Mouse (Mus musculus) urinary bladder, postnatal 10 days (tissue): Measurements from ENCODE around the gene Kcnmb3.

Experiments used
- DNase-seq: peaks from one replicate; pipeline ENCODE4 v3.0.0; 2022; ENCODE audit warnings: low spot score

The Kcnmb3 gene

DNA sequence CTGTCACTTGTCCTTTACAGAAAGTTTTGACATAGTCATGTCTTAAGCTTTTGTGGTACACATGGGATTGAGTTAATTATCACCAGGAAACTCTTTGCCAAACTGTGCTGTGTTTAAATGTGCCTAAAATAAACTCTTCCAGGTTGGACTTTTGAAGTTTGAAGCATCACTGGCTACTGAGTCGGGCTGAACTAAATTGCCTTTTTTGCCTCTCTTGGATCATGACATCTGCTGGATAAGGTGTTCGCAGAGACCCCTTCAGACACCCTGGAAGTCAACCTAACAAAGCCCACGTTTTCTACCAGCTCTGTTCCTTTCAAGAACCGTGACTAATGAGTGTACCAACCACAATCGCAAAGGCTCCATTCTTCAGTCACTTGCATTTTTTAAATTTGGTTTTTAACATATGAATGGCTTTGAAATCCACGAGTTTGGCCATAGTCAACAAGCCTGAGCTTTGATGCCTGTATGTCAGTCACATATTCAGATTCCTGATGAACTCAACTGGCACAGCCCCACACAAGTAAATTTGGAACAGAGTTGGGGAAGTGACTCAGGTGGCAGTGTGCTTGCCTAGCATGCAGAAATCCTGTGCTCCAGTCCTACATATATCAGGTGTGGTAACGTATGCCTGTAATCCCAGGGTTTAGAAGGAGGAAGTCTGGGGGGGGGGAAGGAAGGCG is 3.2 kb upstream of the Kcnmb3 start:
- no peak for DNase-seq

DNA sequence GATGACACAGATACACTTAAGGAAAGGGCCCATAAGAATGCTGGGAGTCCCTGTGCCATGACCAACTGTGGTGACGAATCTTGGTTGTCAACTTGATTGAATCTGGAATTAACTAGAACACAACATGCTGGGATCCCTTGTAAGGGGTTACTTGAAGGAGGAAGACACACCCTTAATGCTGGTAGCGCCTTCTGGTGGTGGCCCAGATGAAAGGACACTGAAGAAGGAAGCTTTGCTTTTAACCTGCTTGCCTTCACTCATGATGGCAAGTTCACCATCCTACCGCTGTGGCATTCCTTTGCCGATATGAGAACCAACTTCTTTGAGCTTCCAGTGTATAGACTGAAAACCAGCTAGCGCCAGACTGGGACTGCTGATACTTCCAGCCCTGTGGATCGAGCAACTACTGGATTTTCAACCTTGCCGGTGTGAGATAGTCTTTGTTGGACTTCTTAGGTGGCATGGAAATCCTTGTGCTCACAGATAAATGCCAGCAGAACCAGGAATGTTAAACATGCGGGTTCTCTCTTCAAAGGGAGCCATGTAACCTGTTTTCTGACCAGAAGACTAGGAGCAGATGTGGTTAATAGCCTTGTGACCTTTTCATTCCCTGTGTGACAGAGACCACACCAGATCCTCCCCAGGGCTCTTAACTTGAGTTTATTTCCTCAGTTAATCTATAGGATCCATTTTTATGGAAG is 2.5 kb upstream of the Kcnmb3 start:
- DNase-seq = no peak

DNA sequence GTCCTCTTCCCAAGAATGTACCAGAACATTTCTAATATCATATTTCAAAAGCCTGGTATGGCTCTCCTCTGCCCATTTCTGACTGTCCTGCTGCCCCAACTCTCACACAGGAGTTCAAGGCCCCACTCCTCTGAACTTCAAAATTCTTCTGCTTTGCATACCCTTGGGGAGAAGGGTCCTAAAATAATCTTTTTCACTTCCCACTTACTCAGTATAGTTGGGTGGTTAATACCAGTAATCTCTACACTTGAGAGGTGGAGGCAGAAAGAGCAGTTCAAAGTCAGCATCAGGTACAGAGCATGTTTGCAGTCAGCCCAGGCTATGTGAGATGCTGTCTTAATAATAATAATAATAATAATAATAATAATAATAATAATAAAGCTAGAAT is 1.1 kb downstream of the Kcnmb3 start:
- no peak for DNase-seq

DNA sequence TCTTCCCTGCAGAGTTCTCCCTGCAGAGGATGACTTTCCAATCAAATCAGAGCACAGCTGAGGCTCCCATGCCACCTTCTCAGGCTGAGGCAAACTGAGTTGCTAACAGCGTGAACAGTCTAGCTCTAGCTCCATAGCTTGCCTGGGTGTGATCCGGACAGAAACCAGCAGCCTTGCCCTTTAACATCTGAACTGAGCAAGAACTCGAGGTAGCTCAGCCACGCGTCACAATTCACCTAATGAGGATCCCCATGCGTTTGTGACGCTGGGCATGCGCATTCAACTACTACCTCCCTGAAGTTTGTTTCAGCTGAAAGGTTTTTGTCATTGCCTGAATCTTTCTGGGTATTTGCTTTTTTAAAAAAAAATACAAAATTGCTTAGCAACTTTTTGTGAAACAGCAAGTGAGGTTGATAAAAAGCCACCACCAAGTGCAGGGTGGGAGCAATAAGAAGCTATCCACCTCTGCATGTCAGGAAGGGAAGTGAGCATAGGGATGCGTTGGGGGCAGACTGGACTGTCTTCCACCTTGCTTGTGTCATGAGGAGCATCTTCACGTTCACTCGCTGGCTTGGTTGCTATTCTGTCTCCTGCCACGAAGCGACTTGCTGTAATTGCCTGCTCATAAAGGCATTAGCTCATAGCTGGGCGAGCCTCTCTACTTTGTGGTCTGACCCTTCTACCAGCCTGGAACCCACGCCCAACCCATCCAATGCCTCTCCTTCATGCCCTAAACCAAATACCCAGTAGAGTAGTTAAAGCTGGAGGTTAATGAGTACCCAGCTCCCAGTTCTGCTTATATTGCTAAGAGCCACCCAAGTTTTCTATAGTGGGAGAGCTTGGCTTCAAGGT is 1.7 kb downstream of the Kcnmb3 start:
- DNase-seq = no peak

DNA sequence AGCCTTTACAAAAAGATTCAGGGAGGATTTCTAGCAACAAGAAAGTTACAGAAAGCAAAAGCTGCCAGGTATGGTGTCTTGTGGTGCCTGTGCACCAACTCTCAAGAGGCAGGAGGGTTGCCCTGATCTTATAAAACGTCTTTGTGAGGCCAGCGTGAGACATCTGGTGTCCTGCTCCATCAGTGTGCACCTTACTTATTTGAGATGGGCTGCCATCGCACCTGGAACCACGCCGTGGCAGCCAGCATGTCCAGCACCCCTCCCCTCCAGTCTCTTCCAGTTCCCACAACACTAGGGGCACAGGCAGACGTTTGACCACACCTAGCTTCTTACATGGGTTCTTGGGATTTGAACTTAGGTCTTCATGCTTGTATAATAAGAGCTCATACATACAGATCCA is 3.9 kb downstream of the Kcnmb3 start:
- DNase-seq = no peak

DNA sequence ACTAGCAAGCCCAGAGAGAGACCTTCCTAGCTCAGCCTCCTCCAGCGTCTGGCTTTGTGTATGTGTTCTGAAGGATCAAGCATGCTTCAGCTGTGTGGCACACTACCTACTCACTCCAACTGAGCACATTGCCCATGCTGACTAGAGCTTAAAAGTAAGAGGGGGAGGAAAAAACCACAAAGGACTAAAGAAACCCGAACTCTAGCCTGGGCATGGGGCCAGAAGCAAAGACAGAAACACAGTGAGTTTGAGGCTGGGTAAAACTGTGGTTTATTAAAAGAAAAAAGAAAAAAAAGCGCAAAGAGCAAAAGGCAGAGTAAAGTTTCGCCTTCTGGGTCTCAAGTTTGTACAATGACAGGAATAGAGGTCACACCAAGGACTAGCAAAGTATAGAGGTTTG is 5.5 kb downstream of the Kcnmb3 start:
- DNase-seq = no peak

DNA sequence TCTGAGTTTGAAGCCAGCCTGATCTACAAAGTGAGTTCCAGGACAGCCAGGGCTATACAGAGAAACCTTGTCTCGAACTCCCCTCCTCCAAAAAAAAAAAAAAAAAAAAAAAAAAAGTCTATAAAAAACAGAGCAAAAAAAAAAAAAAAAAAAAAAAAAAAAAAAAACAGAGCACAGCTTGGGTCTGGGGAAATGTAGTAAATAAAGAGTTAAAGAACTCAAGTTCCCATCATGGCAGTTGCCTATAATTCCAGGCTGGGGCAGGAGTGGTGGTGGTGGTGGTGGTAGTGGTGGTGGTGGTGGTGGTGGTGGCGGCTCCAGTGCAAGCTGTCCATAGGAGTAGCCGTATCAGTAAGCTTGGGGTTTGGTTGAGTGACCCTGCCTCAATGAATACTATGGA is 9.0 kb downstream of the Kcnmb3 start:
- DNase-seq = no peak

DNA sequence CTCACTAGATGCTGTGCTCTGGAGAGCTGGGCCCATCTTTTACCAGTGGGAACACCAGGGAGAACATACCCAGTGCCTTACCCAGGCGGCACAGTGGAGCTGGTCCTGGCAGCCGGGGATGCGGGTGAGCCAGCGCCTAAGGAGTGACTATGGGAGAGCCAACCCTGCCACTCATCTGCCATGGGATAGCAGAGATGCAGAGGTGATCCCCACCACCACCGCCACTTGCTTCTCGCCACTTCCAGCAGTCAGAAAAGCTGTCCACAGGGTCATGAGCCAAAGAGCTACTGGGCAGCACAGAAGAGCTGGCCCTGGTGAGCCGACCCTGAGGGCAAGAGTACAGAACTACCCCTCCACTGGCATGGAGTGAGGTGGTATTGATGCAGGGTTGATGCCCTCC is 12.1 kb downstream of the Kcnmb3 start:
- DNase-seq = no peak

DNA sequence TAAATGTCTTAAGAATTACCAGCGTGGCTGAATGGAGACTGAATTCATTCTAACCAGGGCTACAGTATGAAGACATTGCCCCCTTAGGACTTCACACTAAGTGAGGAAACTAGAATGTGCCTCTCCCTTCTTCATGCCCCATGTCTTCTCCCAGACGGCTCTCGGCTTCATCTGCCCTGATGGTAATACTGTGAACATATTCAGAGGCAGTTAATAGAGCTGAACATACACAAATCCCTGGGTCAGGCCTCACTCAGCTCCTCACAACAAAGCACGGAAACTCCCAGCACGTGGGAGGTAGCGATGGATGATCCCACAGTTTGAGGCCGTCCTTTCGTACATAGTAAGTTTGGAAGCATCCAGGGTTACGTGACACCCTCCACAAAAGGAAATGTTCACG is 18.8 kb downstream of the Kcnmb3 start:
- no peak for DNase-seq

DNA sequence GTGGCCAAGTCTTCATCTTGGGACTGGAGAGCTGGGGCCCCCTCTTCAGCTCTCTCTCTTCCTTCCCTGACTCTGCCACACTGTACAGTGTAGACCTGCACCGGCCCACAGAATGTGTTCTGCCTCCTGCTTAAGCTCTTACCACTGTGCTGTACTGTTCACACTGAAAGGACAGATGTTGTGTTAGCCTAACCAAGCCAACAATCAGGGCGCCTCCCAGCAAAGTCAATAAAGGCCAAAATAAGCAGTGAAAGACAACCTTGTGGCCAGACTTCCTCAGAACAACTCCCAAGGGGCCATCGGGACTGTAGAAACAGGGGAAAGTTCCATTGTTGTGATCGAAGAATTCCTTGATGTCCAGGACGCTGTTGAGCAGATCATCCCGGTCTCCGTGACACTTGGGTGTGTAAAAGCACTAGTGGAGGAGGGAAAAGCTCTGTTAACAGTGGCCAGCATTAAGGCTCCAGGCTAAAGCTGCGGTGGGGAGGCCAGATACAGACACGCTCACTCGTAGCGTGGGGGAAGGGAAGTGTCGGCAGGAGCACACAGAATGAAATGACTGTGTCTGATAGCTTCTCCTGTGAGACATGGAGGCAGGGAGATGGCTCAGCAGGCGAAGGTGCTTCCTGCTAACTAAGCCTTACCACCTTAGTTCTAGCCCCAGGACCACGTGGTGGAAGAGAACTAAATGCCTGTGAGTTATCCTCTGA is 19.7 kb downstream of the Kcnmb3 start:
- no peak for DNase-seq

DNA sequence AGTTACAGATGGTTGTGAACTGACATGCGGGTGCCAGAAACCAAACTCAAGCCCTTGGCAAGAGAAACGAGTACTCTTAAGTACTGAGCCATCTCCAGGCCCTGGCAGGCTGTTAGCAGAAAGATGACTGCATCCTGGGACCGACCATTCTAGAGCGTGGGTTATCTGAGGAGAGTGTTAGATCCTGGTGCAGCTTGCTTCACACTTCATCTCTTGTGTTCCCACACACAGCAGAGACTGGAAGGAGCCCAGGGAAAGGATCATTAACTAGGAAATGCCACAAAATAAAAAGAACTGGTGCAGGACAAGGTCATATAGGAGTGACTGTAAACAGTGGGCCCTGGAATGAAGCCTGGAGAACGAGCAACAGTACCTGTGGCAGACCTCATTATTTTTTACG is 20.9 kb downstream of the Kcnmb3 start:
- no peak for DNase-seq

DNA sequence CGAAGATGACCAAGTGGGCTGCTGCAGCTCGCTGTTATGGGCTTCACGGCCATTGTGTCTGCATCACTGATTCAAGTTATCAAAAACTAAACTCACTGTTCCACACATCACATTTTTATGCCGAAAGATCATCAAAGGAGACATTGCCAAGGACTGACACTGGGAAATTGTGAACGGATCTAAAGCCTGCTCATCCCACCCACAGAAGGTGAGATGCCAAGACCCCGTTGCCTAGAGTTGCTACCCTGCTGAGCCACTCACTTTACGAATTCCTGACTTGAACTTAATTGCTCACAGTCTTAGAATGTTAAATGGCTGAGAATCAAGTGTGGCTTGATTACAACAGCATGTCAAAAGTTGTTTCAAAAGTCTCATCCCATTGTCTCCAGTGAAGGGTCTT is 21.6 kb downstream of the Kcnmb3 start:
- no peak for DNase-seq

DNA sequence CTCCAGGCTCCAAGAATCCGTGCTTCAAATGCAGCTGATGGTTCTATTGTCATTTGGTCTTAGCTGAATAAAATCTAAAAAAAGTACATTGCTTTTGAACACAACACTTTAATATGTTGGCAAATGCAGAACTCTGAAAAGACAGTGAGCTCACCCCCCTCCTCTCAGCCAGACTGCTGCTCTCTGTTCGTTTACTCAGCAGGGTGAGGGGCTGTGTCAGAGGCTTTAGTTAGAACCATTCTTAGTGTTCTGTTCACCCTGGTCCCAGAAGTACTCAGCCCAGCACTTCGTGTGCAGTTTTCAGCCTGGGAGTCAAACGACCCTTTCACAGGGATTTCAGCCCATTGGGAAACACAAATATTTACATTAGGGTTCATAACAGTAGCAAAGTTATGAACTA is 23.6 kb downstream of the Kcnmb3 start:
- no peak for DNase-seq

DNA sequence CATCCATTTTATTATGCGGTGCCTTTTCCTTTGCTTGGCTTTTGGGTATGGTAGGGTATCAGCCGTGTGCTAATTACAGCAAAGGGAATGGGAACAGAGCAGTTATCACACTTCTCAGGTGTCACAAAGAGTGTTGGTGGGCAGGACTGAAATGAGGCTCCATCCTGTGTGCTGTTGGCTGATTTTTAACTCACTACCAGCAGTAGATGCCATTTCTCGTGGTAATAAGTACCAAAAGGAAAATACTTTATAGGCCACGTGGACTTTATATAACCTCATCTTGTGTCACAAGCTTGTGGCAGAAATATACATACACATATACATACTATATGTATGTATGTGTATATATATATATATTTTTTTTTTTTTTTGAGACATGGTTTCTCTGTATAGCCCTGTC is 24.7 kb downstream of the Kcnmb3 start:
- DNase-seq = no peak

DNA sequence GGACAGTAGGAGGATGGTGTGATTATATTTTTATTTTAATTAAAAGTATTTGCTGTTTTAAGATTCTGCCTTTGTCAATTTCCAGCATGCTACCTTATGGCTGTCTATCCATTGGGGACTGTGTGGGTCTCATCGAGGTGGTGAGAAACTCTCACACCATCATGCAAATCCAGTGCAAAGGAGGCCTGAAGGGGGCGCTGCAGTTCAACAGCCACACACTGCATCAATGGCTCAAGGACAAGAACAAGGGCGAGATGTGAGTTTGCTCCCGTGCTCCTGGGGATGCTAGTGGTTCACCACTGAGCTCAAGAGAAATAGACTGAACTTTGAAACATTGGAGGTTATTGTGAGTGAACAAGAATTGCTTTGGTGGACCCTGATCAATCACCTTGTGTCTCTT is 32.3 kb downstream of the Kcnmb3 start:
- no peak for DNase-seq

DNA sequence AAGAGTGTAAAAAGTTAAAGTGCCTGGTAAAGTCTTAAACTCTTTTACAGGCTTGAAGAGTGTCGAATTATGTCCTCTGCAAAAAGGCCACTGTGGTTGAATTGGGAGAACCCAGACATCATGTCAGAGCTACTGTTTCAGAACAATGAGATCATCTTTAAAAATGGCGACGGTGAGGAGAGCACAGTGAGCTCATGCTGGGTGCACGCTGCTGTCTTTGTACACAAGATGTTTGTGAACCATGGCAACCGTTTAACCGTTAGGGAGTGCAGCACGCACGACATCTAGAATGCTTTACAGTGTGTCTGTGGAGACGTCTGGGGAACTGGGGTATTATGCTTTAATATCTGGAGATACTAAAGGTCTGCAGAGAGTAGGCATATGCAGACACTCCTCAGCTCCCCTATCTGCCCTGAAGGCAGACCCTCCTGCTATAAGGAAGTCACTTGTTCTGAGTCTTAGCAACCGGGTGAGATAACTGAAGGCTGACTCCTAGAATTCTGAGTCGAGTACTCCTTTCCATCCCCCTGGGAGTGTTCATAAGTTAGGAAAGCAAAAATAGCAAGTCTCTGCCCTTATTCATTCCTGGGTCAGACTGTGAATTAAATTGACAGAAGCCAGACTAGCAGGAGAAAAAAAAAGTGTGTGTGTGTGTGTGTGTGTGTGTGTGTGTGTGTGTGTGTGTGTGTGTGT is 37.6 kb downstream of the Kcnmb3 start:
- no peak for DNase-seq

DNA sequence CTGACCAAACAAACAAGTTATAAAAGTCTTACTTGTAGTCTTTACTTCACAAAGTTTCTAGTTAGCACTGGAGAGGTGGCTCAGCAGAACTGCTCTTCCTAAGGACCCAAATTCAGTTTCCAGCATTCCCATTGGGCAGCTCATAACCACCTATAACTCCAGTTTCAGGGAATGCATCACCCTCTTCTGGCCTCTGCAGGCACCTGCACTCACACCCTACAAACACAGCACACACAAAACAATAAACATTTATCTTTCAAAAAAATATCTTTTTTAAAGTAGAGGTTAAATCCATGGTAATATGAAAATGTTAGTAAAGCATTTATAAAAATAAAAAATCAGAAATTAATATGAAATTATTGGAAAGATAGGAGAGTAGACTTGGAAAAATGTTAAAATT is 50.3 kb downstream of the Kcnmb3 start:
- no peak for DNase-seq

DNA sequence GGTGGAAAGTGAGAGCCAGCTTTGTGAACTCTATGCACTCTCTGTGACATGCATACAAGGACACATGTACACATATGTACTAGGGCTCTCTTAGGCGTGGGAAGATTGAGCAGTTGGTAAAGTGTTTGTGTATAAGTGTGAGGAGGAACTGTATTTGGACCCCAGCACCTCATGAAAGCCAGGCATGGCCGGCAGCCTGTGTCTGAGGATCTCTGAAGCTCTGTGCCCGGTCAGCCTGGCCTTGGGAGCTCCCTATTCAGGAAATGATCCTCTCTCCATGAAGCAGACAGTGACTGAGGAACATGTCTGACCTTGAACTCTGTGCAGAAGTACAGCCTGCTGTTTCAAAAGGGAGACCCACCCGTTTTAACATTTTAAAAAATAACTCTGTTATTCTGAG is 53.3 kb downstream of the Kcnmb3 start:
- no peak for DNase-seq

DNA sequence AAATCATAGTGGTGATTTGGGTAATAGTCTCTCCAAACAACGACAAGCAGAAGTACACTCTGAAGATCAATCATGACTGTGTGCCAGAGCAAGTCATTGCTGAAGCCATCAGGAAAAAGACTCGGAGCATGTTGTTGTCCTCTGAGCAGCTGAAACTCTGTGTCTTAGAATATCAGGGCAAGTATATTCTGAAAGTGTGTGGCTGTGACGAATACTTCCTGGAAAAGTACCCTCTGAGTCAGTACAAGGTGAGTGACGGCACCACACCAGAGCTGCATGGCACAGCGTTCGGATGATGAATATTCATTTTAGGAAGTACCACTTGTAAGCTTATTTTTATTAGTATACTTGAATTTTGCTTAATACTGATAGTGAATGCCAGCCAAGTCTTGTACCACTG is 54.2 kb downstream of the Kcnmb3 start:
- DNase-seq = no peak

DNA sequence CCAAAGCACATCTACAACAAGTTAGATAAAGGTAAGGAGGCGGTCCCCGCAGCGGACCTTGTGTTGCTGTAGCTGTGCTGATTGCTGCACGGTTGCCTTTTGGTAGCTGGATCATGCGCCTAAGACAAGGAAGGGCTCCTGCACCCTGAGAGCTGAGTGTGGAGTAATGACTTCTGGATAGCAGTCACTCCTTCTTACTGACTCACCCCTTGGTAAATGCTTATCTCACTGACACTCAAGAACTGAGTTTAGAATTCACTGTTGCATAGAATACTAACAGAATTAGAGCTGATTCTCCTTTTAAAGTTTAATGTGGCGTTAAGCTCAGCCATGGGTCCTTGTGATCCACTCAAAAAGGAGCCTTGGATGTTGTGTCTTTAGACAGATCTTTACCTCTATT is 54.7 kb downstream of the Kcnmb3 start:
- no peak for DNase-seq

DNA sequence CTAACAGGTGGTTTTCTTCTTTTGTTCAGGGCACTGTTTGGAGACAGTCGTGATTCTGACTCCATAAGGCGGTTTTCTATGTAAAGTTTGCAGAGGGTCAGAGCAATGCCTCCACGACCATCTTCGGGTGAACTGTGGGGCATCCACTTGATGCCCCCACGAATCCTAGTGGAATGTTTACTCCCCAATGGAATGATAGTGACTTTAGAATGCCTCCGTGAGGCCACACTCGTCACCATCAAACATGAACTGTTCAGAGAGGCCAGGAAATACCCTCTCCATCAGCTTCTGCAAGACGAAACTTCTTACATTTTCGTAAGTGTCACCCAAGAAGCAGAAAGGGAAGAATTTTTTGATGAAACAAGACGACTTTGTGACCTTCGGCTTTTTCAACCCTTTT is 55.9 kb downstream of the Kcnmb3 start:
- no peak for DNase-seq

DNA sequence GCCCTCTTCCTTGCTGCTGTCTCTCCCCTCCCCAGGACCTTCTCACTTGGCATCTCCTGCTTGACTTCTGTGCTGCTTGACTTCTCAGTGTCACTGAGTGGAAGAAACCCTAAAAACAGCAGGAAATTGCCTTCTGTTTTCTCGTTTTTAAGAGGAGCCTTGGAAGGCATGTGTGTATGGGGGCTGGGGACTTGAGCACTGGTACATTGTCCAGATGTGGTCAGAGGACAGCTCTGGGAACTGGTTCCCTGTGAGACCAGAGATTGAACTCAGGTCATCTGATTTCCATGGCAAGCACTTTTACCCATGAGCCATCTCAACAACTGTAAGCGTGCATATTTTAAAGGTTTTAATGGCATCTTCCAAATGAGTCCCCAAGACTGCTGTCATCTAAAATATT is 58.0 kb downstream of the Kcnmb3 start:
- no peak for DNase-seq
